Mouse (Mus musculus): ENCODE data around the gene Slc6a21. TPM values are rescaled to one million over a fixed set of nuclear protein-coding genes. Genes with fewer than 3 reads are reported as not detected.

Slc6a21 gene
- total RNA-seq, 2 experiments from 2014 or later = 0.41 to 0.60 TPM

DNA sequence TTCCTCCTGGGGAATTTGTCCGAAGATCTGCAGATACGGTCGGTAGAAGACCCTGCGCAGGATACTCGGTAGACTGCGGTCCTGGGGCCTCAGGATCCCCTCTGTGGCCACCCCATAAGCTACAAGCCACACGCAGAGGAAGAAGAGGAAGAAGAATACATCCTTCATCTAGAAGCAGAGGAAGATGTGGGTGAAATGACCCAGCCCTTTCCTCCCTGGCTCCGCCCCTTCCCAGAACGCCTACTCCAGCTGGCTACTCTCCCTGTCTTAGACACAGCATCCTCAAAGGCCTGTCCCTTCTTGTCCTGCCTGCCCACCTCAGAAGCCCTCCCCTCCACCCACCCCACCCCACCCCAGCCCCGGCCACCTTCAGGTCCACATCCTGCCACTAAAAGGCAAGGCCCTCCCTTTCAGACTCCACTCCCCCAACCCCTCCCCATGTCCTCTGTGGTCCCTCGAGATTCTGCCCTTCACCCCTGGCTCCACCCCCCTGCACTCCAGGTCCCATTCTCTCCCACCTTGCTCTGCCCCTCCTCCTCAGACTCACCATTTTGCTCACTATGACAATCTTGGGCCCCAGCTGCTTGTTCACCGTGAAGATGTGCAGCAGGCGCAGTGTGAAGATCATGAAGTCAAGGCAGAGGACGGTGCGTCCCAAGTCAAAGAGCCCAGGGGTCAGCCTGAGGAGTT is 31.4 kb downstream of the Slc6a21 start:
- intact Hi-C loops (cut with DNase I) = loop anchor here (5.0 kb wide), 1 partner anchor 34 kb away; no protein-coding TSS in a partner anchor
- no peak for DNase-seq (ENCODE audit: extremely low spot score in 1 of 2, low spot score in 2 of 2)

DNA sequence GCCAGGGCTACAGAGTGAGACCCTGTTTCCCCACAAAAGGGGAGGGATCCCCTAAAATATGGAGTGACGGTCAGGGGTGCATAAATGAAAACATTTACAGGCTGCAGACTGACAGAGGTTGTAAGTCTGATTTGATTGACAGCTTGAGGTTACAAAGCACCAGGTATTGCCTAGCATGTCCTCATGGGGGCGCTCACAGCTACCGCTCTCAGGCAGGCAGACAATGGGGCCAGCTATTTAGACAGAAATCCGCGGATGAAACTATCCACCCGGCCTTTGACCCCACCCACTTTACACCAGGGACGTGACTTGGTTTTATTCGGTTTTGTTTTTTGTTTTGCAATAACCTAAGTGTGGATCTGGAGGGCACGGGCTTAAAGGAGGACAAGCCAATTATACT is 32.1 kb downstream of the Slc6a21 start:
- intact Hi-C loops (cut with DNase I) = loop anchor here (5.0 kb wide), 1 partner anchor 33 kb away; no protein-coding TSS in a partner anchor
- peak in 1 of 2 experiments; percentile 73 for DNase-seq (ENCODE audit: extremely low spot score in 1 of 2, low spot score in 2 of 2)

DNA sequence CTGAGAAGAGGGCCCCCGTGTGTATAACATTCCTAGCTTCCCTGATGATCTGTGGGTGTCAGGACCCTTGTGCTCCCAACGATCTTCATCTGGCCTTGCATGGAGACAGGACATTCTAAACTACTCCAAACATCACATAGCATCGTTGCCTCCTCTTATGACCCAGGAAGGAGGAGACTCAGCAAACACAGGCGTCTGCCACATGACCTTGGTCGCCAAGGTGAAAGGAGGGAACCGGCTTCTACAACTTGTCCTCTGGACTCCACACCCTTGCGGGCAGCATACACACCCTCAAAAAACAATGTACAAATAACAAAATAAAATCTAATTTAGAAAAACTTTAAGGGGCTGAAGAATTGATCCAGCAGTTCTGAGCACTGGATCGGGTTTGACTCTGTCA is 34.7 kb downstream of the Slc6a21 start:
- no peak for DNase-seq (ENCODE audit: extremely low spot score in 1 of 2, low spot score in 2 of 2)
- intact Hi-C loops (cut with DNase I) = no loop called here

DNA sequence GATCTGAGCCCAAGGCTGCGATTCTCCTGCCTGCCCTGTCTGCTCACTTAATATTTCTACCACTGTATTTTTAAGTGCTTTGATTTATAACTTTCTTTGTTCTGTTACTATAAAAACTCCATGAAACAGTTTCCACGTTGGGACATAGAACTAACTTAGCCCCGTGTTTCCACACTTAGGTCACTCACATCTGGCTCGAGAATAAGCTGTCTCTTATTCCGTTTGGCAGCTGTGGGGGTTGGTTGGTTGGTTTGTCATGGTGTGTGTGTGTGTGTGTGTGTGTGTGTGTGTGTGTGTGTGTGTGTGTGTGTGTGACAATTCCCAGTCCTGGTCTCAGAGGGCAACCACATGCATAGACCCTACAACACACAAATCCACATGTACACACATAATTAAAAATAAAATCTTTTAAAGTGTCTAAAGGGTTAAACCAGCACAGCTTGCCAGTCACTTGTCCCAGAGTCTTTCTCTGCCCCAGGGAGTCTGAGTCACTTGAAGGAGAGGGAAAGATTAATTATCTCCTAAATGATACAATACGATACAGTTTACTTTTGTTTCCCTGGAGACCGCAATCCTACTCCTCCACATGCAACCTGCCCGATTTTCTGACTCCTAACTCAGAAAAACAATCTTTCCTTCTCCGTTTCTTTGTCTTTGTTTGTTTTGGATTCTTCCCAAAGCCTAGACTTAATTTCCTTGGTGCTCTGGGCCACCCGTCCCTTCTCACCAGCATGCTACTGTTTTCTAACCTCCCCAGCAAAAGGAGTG is 35.6 kb downstream of the Slc6a21 start:
- intact Hi-C loops (cut with DNase I) = no loop called here
- DNase-seq (ENCODE audit: extremely low spot score in 1 of 2, low spot score in 2 of 2) = no peak

DNA sequence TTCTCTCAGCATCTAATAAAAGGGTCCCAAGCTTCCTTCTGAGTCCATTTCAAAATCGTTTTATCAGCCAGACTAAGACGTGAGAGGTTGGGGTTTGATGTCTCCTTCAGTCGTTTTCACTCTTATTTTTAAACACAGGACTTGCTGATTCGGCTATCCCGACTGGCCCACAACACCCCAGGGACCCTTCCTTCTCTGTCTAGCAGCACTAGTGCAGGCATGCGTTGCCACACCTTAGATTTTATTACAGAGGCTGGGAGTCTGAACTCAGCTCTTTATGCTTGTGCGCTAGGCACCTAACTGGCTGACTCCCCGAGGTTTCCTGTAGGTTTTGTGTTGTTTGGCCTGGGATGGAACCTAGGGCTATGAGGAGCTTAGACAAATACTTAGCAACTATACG is 36.2 kb downstream of the Slc6a21 start:
- no peak for DNase-seq (ENCODE audit: extremely low spot score in 1 of 2, low spot score in 2 of 2)
- intact Hi-C loops (cut with DNase I) = no loop called here

DNA sequence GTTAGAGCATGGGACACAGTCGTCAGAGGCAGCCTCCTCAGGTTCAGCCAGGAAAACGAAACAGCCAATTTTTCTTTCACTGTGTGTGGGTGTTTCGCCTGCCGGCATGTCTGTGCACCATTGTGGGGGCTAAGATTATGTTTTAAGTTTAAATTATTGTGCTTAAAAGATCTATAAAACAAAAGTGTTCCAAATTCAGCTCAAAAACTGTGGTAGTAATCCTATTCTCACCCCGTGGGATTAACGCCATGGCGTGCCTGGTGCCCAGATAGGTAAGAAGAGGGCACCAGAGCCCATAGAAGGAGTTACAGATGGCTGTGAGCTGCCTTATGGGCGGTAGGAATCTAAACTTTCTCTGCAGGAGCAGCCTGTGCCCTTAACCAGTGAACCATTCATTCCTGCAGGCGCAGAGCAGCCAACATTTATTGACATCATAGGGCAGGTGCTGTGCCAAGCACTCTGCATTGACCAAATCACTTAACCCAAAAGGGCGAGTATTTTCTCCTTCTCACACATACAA is 37.9 kb downstream of the Slc6a21 start:
- no peak for DNase-seq (ENCODE audit: extremely low spot score in 1 of 2, low spot score in 2 of 2)
- intact Hi-C loops (cut with DNase I) = no loop called here

DNA sequence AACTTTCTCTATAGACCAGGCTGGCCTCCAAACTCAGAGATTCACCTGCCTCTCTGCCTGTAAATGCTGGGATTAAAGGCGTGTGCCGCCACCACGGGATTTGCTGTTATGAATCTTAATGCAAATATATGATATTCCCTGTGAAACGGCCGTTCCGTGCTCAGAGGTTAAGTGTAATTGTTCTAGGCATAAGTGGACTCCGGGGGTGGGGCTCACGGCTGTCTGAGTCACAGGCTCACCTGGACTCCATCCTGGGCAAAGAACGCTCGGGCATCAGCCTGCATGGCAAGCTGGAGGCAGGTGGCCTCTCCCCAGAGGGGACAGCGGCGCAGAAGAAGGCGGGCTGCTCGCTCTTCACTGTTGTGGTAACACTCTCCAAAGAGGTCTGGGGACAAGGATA is 39.2 kb downstream of the Slc6a21 start:
- no peak for DNase-seq (ENCODE audit: extremely low spot score in 1 of 2, low spot score in 2 of 2)
- intact Hi-C loops (cut with DNase I) = no loop called here

DNA sequence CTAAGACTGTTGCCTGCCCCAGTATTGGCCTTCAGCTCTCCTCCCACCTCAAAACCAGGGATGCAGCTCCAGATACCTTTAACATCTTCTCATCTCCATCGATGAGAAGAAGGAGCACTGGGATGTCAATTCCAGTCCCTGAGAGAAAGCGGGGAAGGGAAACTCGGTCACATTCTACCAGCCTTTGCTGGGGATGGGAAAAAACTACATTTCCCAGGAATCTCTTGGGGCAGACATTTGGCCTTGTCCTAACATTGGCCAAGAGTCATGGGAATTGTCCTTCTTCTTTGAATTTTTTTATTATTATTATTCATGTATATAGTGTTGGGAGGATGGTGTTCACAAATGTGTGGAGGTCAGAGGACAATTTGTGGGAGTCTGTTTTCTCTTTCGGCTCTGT is 44.9 kb downstream of the Slc6a21 start:
- no peak for DNase-seq (ENCODE audit: extremely low spot score in 1 of 2, low spot score in 2 of 2)
- intact Hi-C loops (cut with DNase I) = no loop called here

DNA sequence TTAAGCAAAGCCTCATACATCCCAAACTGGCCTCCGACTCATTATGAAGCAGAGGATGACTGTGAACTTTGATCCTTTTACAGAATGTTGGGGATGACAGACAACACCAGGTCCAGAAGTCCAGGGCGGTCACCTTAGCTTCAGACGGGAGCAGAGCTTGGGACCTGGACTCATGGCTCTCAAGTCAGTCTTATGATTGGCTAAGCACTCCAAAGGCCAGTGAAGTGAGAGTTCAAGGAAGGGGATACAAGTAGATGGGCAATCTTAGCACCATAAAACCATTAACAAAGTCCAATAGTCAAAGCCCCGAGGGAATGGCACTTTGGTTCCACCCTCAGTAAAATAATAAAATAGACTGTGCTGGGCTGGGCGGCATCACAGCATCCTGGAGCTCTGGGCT is 45.8 kb downstream of the Slc6a21 start:
- intact Hi-C loops (cut with DNase I) = no loop called here
- no peak for DNase-seq (ENCODE audit: extremely low spot score in 1 of 2, low spot score in 2 of 2)

DNA sequence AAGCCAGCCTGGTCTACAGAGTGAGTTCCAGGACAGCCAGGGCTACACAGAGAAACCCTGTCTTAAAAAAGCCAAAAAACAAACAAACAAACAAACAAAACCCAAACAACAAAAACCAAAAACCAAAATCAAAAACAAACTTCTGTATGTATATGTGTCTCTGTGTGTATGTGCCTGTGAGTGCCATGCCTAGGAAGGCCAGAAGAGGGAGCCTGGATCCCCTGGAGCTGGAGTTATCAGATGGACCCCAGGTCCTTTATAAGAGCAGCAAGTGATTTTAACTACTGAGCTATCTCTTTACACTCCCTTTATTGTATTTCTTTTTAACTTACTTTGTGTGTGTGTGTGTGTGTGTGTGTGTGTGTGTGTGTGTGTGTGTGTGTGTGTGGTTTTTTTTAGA is 48.5 kb downstream of the Slc6a21 start:
- no peak for DNase-seq (ENCODE audit: extremely low spot score in 1 of 2, low spot score in 2 of 2)
- intact Hi-C loops (cut with DNase I) = no loop called here

DNA sequence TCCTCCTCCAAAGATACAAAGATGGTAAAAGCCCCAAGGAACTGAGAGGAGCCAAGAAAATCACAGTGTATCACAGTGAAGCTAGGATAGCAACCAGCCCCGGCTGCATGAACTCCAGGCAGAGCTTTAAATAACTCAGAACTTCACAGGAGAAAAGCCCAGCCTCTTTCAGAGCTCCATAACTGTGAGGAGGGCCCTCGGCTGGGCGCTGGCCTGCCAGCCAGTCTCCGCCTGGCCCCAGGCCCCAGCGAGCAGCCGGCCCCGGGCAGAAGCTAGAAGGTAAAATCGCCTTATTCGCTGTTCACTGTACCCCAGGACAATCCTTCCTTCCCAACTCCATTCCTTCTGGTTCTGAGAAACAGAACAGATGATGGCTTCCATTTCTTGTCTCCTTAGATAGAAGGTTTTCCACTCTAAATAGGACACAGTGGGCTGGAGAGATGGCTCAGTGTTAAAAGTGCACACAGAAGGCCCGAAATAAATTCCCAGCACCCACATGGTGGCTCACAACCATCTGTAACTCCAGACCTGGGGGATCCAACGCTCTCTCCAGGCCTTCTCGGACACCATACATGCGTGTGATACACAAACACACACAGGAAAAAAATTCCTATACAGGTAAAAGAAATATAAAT is 51.6 kb downstream of the Slc6a21 start:
- DNase-seq (ENCODE audit: extremely low spot score in 1 of 2, low spot score in 2 of 2) = no peak
- intact Hi-C loops (cut with DNase I) = no loop called here

DNA sequence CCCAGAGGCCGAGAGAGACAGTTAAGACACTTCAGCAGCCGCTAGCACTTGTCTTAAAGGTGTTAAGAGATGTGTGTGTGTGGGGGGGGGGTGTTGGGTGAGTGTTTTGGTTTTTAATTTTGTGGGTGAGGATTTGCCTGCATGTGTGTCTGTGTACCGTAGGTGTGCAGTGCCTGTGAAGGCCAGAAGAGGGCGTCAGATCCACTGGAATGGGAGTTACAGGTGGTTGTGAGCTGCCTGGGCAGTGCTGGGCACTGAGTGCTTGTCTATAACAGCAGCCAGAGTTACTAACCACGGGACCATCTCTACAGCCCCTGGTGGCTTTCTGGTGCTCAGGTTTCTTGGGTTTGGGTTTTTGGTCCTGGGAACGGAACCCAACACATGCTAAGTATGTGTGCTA is 54.2 kb downstream of the Slc6a21 start:
- DNase-seq (ENCODE audit: extremely low spot score in 1 of 2, low spot score in 2 of 2) = no peak
- intact Hi-C loops (cut with DNase I) = no loop called here

DNA sequence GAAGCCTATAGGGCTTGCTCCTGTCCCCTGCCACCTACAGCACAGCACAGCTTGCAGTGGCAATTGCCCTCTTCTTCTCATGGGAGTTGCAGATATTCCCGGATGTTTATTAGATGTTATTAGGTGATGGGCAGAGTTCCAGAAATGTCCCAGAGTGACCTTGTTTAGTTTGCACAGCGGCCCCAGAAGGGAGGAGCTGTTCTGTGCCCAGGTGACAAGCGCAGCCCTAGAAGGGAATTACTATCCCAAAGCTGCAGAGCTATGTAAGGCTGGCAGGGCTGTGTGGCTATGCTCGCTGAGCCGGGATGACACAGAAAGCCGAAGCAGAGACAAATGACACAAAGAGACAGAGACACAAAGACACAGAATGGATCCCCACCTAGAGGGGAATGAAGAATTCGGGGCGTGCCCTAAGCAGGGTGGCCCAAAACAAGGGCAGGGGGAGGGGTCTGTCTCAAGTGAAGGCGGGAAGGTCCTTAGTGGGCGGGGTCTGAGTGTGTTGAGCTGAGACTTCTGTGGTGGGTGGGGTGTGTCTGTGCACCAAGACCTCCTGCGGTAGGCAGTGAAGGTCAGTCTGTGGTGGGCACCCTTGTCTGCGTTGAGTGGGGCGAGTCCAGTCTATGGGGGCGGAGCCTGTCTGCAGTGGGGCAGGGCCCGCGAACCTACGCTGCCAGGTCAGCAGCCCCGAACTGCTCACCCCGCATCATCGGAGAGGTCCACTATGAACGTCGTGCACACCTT is 55.5 kb downstream of the Slc6a21 start:
- DNase-seq (ENCODE audit: extremely low spot score in 1 of 2, low spot score in 2 of 2) = peak in 1 of 2 experiments; percentile 76
- intact Hi-C loops (cut with DNase I) = no loop called here

DNA sequence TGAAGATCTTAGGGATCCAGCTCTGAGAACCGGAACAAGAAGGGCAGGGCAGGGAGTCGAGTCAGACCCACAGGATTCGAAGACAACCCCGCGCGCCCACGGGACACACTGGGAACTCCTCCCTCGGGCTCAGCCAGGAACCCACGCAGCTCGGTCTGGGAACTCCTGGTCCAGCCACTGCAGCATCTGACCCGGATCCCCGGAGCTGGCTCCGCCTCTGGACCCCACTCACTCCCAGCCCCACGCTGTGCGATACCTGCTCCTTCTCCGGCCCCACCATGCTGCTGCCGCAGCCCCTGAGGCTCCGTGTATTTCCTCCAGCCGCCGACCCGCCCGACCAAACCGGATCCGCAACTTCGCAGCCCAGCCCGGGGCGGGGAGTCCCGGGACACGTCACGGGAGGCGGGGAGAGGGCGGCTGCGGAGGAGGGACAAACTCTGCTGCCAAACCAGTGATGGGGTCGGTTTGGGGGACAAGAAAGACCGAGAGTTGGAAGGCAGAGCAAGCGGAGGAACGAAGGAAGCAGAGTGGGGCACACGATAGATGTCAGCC is 56.2 kb downstream of the Slc6a21 start, which contains the start of gene Trpm4:
Gene Trpm4, minus strand, starts transcription at position 350 of the 552 bp plus-strand sequence.
- intact Hi-C loops (cut with DNase I) = no loop called here

DNA sequence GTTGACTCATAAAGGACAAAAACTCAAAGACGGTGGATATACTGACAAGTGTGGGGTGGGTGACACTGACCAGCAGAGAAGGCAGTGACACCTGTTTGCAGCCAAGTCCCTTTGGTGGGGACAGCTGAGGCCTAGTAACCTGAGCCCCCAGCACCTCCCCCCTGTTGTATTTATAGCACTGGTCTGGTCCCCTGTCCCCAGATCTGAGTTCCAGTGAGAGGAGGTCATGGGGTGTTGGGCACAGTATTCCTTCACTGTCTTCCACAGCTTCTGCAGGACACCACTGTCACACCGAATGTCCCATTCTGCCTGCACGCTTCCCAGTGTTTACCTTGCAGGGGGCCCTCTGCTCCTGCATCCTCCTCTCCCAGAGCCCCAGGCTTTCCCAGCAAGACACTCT is 57.3 kb downstream of the Slc6a21 start:
- intact Hi-C loops (cut with DNase I) = no loop called here
- no peak for DNase-seq (ENCODE audit: extremely low spot score in 1 of 2, low spot score in 2 of 2)

More for the DNA sequence above, 56.2 kb downstream of the Slc6a21 start, which contains the start of gene Trpm4:
- DNase-seq (ENCODE audit: extremely low spot score in 1 of 2, low spot score in 2 of 2) = peak; percentile 74 to 93

DNA sequence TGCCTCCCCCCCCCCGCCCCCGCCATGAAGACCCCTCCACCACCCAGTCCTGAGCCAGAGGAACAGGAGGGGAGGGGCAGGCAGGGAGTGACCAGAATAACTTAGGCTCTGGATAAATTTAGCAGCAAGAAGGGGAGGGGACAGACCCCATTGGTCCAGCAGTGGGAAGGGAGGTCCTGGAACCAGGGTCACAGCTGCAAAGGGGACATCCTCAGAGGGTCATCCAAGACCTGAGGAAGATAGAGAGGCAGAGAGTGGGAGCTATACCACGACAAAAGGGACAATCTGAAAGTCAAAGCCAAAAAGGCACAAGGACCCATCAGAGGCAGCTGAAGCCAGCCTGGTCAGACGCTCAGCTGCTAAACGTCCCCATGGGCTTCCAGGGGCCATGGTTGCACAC is 57.7 kb downstream of the Slc6a21 start, which contains the start of gene Hrc:
Gene Hrc, plus strand, starts transcription at position 235 of the 400 bp plus-strand sequence.
- intact Hi-C loops (cut with DNase I) = no loop called here
- no peak for DNase-seq (ENCODE audit: extremely low spot score in 1 of 2, low spot score in 2 of 2)

DNA sequence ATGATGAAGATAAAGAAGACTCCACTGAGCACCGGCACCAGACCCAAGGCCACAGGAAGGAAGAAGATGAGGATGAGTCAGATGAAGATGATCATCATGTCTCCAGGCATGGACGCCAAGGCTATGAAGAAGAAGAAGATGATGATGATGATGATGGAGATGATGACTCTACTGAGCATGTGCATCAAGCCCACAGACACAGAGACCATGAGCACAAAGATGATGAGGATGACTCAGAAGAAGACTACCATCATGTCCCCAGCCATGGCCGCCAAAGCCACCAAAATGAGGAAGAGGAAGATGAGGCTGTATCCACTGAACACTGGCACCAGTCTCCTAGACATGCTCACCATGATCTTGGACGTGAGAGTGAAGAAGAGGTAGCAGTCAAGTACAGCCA is 59.0 kb downstream of the Slc6a21 start:
- DNase-seq (ENCODE audit: extremely low spot score in 1 of 2, low spot score in 2 of 2) = no peak
- intact Hi-C loops (cut with DNase I) = no loop called here

DNA sequence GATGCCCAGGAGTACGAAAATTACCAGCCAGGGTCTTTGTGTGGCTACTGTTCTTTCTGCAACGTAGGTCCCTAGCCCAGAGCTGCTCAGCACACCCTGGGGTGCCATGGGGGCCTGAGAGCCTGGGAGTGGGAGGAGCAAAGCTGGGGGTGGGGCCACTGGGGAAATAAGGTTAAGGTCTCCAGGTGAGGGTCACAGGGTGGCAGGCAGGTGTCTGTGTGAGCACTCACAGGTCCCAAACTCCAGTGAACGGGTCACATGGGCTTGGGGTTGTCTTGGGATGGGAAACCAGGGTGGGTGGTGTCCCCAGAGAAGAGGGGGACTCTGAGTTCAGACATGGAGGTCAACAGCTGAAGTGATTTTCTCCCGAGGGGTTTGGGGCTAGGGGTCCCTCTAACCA is 60.2 kb downstream of the Slc6a21 start:
- intact Hi-C loops (cut with DNase I) = no loop called here
- peak in 1 of 2 experiments; percentile 51 for DNase-seq (ENCODE audit: extremely low spot score in 1 of 2, low spot score in 2 of 2)
